Mouse (Mus musculus): Measurements from ENCODE around the gene Cdca7. TPM values are rescaled to one million over a fixed set of nuclear protein-coding genes. Genes with fewer than 3 reads are reported as not detected.
A peak's percentile ranks its signal among the peaks of the same experiment; 100 is the strongest.

Gene Cdca7
- polyA plus RNA-seq, 1 experiment = 5.1 TPM

DNA sequence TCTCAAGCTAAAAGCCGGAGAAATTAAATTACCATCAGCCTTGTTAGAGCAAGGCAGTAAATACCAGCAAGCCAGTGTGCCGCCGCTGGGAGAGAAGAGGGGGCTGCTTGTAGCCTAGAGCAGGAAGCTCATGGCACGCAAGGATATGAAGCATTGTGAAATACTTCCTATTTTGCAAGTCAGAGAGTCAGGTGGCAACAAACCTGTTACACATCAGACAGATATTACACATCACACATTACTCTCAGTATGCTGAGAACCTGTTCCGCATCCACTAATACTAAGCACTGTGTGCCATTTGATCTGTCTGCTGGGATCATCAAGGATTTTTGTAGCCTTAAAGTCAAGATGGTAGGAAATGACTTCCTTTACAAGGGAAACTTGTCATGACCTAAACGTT lies 33.1 kb upstream of the Cdca7 start:
- no peaks in the 10 kb centered on the region for H3K27me3 ChIP-seq (ENCODE audit: control insufficient read depth, insufficient read depth, insufficient read length)
- H3K4me2 ChIP-seq (ENCODE audit: low read depth) = no peak overlapping the region
- no peaks in the 10 kb centered on the region for H3K79me2 ChIP-seq (ENCODE audit: control insufficient read depth, insufficient read depth)
- H3K4me3 ChIP-seq = no peak overlapping the region
- no peak overlapping the region for H3ac ChIP-seq (ENCODE audit: control insufficient read depth, insufficient read length)
- peaks cover 8% of the 10 kb centered on the region for H3K36me3 ChIP-seq (ENCODE audit: control insufficient read depth, insufficient read depth)
- no peak for TF ChIP-seq MAX (IDR thresholded peaks at IDR 0.05; ENCODE audit: low read depth)
- TF ChIP-seq POLR2AphosphoS2 (IDR thresholded peaks at IDR 0.05; ENCODE audit: insufficient read length, low read depth) = no peak
- TF ChIP-seq POLR2A (IDR thresholded peaks at IDR 0.05; ENCODE audit: insufficient read length, low read depth) = no peak
- no peak for TF ChIP-seq USF1 (IDR thresholded peaks at IDR 0.05; ENCODE audit: low read depth)
- TF ChIP-seq TCF12 (IDR thresholded peaks at IDR 0.05; ENCODE audit: insufficient read depth, poor library complexity, severe bottlenecking) = no peak
- no peak for TF ChIP-seq REST (IDR thresholded peaks at IDR 0.05; ENCODE audit: insufficient read depth, insufficient read length)
- no peak for TF ChIP-seq E2F4 (IDR thresholded peaks at IDR 0.05; ENCODE audit: insufficient read depth)
- no peak for TF ChIP-seq SRF (IDR thresholded peaks at IDR 0.05; ENCODE audit: control insufficient read depth, insufficient read length, low read depth)
- no peak for TF ChIP-seq CEBPB (IDR thresholded peaks at IDR 0.05; ENCODE audit: insufficient read depth, poor library complexity, severe bottlenecking)
- no peak for TF ChIP-seq MYOD1 (IDR thresholded peaks at IDR 0.05; ENCODE audit: control insufficient read depth in 1 of 3, insufficient read length in 2 of 3, low read depth in 2 of 3)
- no peak for TF ChIP-seq MYOG (IDR thresholded peaks at IDR 0.05; ENCODE audit: control insufficient read depth in 1 of 3, insufficient read depth in 1 of 3, insufficient read length in 2 of 3, low read depth in 2 of 3)
- TF ChIP-seq TCF3 (IDR thresholded peaks at IDR 0.05; ENCODE audit: insufficient read length, low read depth) = no peak

DNA sequence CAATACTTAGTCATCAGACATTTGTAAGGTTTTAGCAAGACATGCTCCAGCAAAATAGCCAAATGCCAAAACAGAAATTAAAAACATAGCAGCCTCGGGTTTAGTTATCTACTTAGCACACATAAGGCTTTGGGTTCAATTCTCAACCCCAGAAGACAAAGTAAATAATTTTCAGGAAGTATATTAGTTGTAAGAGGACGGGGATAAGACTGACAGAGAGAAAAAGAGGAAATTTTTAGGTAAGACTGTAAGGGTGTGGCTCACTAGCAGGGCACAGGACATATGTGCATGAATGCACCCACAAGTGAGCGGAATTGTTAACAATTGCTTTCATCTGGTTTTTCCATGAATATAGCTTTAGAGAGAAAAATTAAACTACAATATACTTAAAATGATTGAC lies 32.0 kb upstream of the Cdca7 start:
- H3K79me2 ChIP-seq (ENCODE audit: control insufficient read depth, insufficient read depth) = no peaks in the 10 kb centered on the region
- no peak for TF ChIP-seq MAX (IDR thresholded peaks at IDR 0.05; ENCODE audit: low read depth)
- no peak for TF ChIP-seq POLR2AphosphoS2 (IDR thresholded peaks at IDR 0.05; ENCODE audit: insufficient read length, low read depth)
- TF ChIP-seq POLR2A (IDR thresholded peaks at IDR 0.05; ENCODE audit: insufficient read length, low read depth) = no peak
- TF ChIP-seq SRF (IDR thresholded peaks at IDR 0.05; ENCODE audit: control insufficient read depth, insufficient read length, low read depth) = no peak
- TF ChIP-seq MYOG (IDR thresholded peaks at IDR 0.05; ENCODE audit: control insufficient read depth in 1 of 3, insufficient read depth in 1 of 3, insufficient read length in 2 of 3, low read depth in 2 of 3) = no peak
- no peak for TF ChIP-seq MYOD1 (IDR thresholded peaks at IDR 0.05; ENCODE audit: control insufficient read depth in 1 of 3, insufficient read length in 2 of 3, low read depth in 2 of 3)
- TF ChIP-seq TCF12 (IDR thresholded peaks at IDR 0.05; ENCODE audit: insufficient read depth, poor library complexity, severe bottlenecking) = no peak
- no peak for TF ChIP-seq USF1 (IDR thresholded peaks at IDR 0.05; ENCODE audit: low read depth)
- TF ChIP-seq TCF3 (IDR thresholded peaks at IDR 0.05; ENCODE audit: insufficient read length, low read depth) = no peak
- TF ChIP-seq REST (IDR thresholded peaks at IDR 0.05; ENCODE audit: insufficient read depth, insufficient read length) = no peak
- no peak for TF ChIP-seq E2F4 (IDR thresholded peaks at IDR 0.05; ENCODE audit: insufficient read depth)
- TF ChIP-seq CEBPB (IDR thresholded peaks at IDR 0.05; ENCODE audit: insufficient read depth, poor library complexity, severe bottlenecking) = no peak
- no peaks in the 10 kb centered on the region for H3K27me3 ChIP-seq (ENCODE audit: control insufficient read depth, insufficient read depth, insufficient read length)

DNA sequence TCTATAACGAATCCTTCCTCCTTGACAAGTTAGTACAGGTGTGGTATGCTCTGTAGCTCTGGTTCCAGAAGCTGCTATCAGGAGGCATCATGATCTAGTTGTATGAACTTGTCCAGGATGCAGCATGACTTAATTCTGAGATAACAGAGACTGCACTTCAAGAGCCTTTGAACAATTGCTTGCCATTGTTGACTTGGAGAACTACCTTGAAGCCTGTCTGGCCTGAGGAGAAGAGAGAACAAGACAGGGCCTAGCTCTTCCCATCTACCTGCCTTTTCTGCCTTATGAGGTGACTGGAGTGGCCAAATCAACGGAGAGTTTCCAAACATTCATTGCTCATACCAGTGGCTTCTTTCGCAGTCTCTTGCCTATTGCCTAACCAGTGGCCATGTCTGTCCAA lies 29.9 kb upstream of the Cdca7 start:
- no peak for TF ChIP-seq USF1 (IDR thresholded peaks at IDR 0.05; ENCODE audit: low read depth)
- no peak for TF ChIP-seq POLR2A (IDR thresholded peaks at IDR 0.05; ENCODE audit: insufficient read length, low read depth)
- TF ChIP-seq MYOG (IDR thresholded peaks at IDR 0.05; ENCODE audit: control insufficient read depth in 1 of 3, insufficient read depth in 1 of 3, insufficient read length in 2 of 3, low read depth in 2 of 3) = no peak
- no peak for TF ChIP-seq POLR2AphosphoS2 (IDR thresholded peaks at IDR 0.05; ENCODE audit: insufficient read length, low read depth)
- no peak for TF ChIP-seq TCF12 (IDR thresholded peaks at IDR 0.05; ENCODE audit: insufficient read depth, poor library complexity, severe bottlenecking)
- TF ChIP-seq E2F4 (IDR thresholded peaks at IDR 0.05; ENCODE audit: insufficient read depth) = no peak
- H3K4me2 ChIP-seq (ENCODE audit: low read depth) = no peak overlapping the region
- H3ac ChIP-seq (ENCODE audit: control insufficient read depth, insufficient read length) = no peak overlapping the region
- H3K4me3 ChIP-seq = no peak overlapping the region
- no peaks in the 10 kb centered on the region for H3K27me3 ChIP-seq (ENCODE audit: control insufficient read depth, insufficient read depth, insufficient read length)
- H3K79me2 ChIP-seq (ENCODE audit: control insufficient read depth, insufficient read depth) = no peaks in the 10 kb centered on the region
- H3K36me3 ChIP-seq (ENCODE audit: control insufficient read depth, insufficient read depth) = no peaks in the 10 kb centered on the region

More for the DNA sequence above, 32.0 kb upstream of the Cdca7 start:
- Histone ChIP-seq H3K4me2 (ENCODE audit: low read depth) (no peak overlapping the region), H3K36me3 (ENCODE audit: control insufficient read depth, insufficient read depth) (peaks cover 7% of the 10 kb centered on the region), H3ac (ENCODE audit: control insufficient read depth, insufficient read length) (no peak overlapping the region), H3K4me3 (no peak overlapping the region)

DNA sequence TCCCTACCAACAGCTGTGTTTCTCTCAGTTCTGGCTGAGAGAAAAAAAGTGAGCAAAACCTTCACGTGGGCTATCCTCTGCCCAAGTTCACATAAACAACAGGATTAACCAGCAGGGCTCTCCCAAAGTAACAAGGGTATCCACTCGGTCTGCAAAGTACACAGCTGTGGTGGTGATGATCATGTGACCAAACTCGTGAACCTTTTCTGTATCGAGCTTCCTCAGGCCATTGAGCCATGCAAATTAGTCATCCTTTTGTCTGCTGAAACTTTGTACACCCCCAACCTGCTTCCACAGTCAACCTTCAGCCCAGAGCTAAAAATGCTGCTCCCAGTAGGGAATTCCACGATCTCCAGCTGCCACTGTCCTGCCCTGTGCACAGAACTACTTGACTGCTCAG lies 29.3 kb upstream of the Cdca7 start:
- no peak overlapping the region for H3ac ChIP-seq (ENCODE audit: control insufficient read depth, insufficient read length)
- H3K36me3 ChIP-seq (ENCODE audit: control insufficient read depth, insufficient read depth) = no peaks in the 10 kb centered on the region
- no peaks in the 10 kb centered on the region for H3K27me3 ChIP-seq (ENCODE audit: control insufficient read depth, insufficient read depth, insufficient read length)
- TF ChIP-seq USF1 (IDR thresholded peaks at IDR 0.05; ENCODE audit: low read depth) (peak; percentile 56), MYOG (IDR thresholded peaks at IDR 0.05; ENCODE audit: control insufficient read depth in 1 of 3, insufficient read depth in 1 of 3, insufficient read length in 2 of 3, low read depth in 2 of 3) (no peak), POLR2A (IDR thresholded peaks at IDR 0.05; ENCODE audit: insufficient read length, low read depth) (no peak), CEBPB (IDR thresholded peaks at IDR 0.05; ENCODE audit: insufficient read depth, poor library complexity, severe bottlenecking) (no peak)
- H3K79me2 ChIP-seq (ENCODE audit: control insufficient read depth, insufficient read depth) = no peaks in the 10 kb centered on the region
- no peak overlapping the region for H3K4me2 ChIP-seq (ENCODE audit: low read depth)
- H3K4me3 ChIP-seq = no peak overlapping the region

DNA sequence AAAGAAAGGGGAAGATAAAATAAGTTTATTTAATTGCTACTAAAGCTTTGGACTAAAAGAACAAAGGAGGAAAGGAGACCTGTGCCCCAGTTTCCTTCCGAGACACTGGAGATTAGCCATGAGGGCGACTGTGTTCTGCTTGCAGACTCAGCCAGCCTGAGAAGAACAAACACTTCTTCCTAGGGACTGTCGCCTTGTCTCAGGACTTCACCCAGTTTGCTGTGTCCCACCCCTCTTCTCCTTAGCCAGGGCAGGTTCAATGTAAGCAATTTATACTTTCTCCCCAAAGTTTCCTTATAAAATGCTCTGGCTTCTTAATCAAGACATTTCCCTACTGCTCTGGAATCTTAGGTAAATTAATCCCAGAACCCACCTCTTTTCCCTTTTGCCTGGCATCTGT lies 22.4 kb upstream of the Cdca7 start:
- Histone ChIP-seq H3K79me2 (ENCODE audit: control insufficient read depth, insufficient read depth) (no peaks in the 10 kb centered on the region), H3K27me3 (ENCODE audit: control insufficient read depth, insufficient read depth, insufficient read length) (no peaks in the 10 kb centered on the region), H3K4me2 (ENCODE audit: low read depth) (no peak overlapping the region), H3K4me3 (no peak overlapping the region), H3K36me3 (ENCODE audit: control insufficient read depth, insufficient read depth) (no peaks in the 10 kb centered on the region), H3ac (ENCODE audit: control insufficient read depth, insufficient read length) (no peak overlapping the region)
- TF ChIP-seq MAX (IDR thresholded peaks at IDR 0.05; ENCODE audit: low read depth) (no peak), TCF12 (IDR thresholded peaks at IDR 0.05; ENCODE audit: insufficient read depth, poor library complexity, severe bottlenecking) (no peak), E2F4 (IDR thresholded peaks at IDR 0.05; ENCODE audit: insufficient read depth) (no peak)
